Mouse (Mus musculus): ENCODE results near the gene Cfdp1. TPM values are rescaled to one million over a fixed set of nuclear protein-coding genes. Genes with fewer than 3 reads are reported as not detected.

The Cfdp1 gene
- polyA plus RNA-seq, 1 experiment, result 58.5 TPM

- DNase-seq (ENCODE audit: low spot score), result no peak
Observed at GRCm38 (mm10) chr8:111796528-111796927, 57.6 kb downstream of the Cfdp1 start.

DNA sequence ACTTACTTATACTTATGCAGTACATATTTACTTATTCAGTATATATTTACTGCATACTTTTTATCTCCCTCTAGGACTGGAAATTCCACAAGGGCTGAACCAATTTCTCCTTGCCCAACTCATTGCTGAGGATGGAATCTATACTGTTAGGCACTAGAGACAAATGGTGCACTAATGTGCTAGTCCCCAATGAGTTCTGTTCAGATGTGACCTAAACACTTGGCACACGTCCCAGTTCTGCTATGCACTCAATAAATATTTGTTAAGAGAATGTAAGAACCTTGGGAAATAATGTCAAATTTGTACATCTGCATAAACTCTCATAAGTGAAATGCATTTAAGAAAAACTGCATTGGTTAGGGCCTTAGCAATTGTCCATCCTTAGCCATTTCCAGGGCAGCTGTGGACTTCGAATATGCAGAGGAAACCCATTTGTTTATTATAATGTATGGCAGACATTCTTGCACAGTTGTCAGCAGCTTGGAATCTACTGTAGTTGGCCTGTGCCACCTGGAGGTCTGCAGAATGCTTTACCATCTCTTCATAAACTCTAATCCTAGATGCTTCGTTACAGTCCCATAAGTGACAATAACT, 60.7 kb downstream of the Cfdp1 start:
- no peak for DNase-seq (ENCODE audit: low spot score)

DNA sequence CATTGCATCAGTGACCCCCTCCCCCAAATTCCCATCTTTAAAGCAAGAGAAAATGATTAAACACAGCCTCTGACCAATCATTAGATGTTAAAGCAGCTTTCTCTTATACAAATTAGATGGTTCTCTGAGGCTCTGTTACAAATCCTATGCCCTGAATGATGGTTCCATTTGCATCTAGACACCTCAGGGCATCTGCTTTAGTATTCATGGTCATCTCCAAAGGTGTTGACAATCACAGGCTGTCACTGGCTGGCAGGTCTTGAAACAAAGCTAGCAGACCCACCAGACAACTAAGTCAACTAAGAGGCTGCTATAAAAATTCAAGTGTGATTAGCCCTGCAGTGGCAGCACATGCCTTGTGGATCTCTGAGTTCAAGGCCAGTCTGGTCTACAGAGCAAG, 64.5 kb downstream of the Cfdp1 start:
- DNase-seq (ENCODE audit: low spot score), result no peak

GRCm38 (mm10) chr8:111789200-111789599, 64.9 kb downstream of the Cfdp1 start:
- no peak for DNase-seq (ENCODE audit: low spot score)

DNA sequence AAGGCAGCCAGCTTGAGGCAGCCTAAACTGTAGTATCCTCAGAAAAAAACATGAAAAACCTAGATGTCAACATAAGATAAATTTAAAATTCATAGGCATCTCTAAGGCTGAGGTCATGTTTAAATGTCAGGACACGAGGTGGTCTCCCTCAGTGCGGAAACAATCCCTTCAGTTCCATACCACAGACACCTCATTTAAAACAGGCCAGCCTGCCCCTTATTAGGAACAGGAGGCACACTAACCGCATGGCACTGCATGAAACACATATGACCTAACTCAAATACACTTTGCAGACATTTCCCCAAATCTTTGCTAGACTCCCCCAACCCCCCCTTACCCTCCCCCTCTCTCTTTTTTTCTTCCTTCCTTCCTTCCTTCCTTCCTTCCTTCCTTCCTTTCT, 65.6 kb downstream of the Cfdp1 start:
- DNase-seq (ENCODE audit: low spot score), result no peak

DNA sequence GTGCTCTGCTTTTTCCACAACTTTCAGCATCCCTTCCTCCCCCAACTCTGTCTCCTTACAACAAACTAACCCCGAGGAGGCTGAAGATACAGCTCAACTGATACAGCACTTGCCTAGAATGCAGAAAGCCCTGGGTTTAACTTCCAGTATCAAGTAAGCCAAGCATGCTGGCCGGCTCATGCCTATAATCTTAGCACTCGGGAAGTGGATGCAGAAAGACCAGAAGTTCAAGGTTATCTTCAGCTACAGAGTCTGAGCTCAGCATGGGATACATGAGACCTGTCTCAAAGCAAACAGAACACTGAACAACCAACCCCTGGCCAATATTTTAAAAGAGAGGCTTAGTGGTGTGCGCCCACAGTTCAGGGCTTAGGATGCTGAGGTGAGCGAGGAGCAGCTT, 66.0 kb downstream of the Cfdp1 start:
- DNase-seq (ENCODE audit: low spot score), result no peak

DNA sequence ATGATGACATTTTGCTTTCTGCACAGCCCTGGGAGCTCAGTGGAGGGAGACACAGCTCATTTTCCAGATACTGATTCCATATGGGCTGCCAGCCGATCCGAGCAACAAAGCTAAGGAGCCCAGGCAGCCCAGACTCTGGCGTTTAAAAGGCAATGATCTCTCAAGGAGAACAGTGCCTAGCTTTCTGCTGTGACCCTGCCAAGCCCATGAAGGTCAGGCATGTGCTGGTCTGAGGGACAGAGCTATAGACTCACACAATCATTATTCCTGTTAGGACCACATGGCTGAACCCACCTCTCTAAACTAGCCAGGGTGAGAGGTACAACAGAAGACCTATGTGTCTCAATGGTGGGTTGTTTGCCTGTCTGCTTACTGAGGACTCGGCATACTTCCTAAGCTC, 66.4 kb downstream of the Cfdp1 start:
- DNase-seq (ENCODE audit: low spot score), result no peak

GRCm38 (mm10) chr8:111786701-111787588, 67.1 kb downstream of the Cfdp1 start:
- DNase-seq (ENCODE audit: low spot score), result no peak

- no peak for DNase-seq (ENCODE audit: low spot score)
Observed at GRCm38 (mm10) chr8:111786116-111786515, 68.0 kb downstream of the Cfdp1 start.

- no peak for DNase-seq (ENCODE audit: low spot score)
Observed at GRCm38 (mm10) chr8:111782671-111783394, 71.3 kb downstream of the Cfdp1 start.

GRCm38 (mm10) chr8:111782161-111782560, 71.9 kb downstream of the Cfdp1 start:
- DNase-seq (ENCODE audit: low spot score), result no peak

DNA sequence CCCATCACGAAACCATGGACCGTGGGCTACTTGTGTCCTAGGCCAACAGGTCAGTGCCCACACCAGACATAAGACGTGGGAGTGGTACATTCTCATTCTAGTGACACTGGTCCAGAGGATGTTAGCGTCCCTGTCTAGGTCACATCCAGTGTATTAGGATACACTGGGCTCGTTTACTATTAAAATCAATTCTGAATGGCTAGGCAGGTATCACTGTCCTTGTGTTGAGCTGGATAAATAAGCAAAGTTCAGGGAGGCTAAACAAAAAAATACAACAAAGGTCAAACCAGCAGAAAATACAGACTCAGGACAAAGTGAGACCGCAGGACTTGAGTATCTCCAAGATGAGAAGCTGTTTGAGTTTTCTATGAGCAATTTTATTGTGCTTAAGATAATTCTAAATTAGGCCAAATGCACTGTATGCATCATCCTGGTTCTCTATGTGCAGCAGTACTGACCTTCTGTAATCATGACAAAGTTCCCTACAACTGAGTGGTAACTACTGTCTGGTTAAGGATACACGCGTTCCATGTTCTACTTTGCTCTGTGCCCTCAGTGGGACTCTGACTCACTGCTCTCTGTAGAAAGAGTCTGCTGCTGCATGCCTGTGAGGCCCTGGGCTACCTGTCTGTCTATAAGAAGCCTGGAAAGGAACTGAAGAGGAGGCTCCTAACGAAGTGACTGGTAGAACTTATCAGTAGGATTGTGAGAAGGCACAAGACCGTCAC, 73.2 kb downstream of the Cfdp1 start:
- no peak for DNase-seq (ENCODE audit: low spot score)

GRCm38 (mm10) chr8:111779690-111780089, 74.4 kb downstream of the Cfdp1 start:
- no peak for DNase-seq (ENCODE audit: low spot score)

DNA sequence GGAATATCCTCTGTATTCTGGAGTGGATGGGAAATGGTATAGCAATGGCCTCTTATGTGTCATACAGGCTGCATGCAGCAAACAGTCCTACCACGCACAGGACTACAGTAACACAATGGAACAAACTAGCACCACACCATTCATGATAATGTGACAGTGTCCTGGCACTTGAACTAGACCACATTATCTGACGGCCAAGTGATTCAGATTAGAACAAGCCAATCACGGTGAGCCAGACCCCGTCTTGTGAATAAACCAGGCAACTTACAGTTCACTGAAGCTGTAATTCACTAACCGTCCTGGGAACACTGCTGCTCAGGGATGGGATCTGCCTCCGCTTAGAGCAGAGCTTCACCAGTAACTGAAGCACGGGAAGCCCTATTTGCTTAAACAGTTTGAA, 75.3 kb downstream of the Cfdp1 start:
- no peak for DNase-seq (ENCODE audit: low spot score)

DNA sequence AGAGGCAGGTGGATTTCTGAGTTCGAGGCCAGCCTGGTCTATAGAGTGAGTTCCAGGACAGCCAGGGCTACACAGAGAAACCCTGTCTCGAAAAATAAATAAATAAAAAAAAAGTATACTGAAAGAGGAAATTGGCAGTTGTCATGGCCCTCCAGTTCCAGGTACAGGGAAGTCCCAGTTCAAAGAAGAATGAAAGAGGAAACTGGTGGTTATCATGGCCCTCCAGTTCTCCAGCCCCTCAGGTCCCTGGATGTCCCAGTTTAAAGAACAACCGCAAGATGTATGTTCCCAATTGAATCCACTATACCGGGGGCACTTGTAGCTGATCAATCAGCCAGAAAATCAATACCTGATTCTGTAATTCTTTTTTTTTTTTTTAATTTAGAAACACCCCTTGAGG, 77.6 kb downstream of the Cfdp1 start:
- DNase-seq (ENCODE audit: low spot score), result no peak

DNA sequence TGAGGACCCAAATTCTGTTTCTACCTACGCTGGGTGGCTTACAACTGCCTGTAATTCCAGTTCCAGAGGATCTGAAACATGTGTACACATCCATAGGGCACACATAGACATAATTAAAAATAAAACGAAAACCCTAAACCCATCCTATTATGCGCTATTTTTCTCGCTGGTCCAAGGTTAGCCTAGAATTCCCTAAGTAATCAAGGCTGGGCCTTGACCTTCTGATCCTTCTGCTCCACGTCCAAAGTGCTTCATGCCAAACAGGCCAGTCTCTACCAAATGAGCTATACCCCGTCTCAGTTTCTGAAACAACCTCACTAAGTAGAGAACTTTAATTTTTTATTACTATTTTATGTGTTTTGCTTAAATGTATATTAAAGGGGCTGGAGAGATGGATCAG, 78.3 kb downstream of the Cfdp1 start:
- DNase-seq (ENCODE audit: low spot score), result no peak

GRCm38 (mm10) chr8:111773476-111773875, 80.6 kb downstream of the Cfdp1 start:
- DNase-seq (ENCODE audit: low spot score), result no peak

- DNase-seq (ENCODE audit: low spot score), result no peak
Observed at GRCm38 (mm10) chr8:111773057-111773456, 81.0 kb downstream of the Cfdp1 start.

- no peak for DNase-seq (ENCODE audit: low spot score)
Observed at GRCm38 (mm10) chr8:111772083-111772482, 82.0 kb downstream of the Cfdp1 start.

DNA sequence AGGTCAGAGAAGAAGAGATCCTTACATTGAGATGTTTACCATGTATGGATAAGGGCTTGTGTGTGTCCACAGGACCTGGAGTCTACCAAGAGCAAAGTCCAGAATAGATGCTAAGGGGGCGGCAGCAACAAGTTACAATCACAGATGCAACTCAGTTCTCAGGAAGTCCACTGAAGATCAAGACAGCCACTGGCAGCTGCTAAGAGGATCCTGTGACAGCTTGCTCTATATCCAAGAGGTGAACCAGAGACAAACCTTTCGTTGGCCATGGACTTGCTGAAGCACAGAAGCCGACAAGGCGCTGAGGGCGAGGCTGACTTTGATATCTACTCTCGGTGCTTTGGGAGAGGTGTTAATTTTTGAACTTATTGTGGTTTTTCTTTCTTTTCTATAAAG, 82.5 kb downstream of the Cfdp1 start:
- DNase-seq (ENCODE audit: low spot score), result no peak

DNA sequence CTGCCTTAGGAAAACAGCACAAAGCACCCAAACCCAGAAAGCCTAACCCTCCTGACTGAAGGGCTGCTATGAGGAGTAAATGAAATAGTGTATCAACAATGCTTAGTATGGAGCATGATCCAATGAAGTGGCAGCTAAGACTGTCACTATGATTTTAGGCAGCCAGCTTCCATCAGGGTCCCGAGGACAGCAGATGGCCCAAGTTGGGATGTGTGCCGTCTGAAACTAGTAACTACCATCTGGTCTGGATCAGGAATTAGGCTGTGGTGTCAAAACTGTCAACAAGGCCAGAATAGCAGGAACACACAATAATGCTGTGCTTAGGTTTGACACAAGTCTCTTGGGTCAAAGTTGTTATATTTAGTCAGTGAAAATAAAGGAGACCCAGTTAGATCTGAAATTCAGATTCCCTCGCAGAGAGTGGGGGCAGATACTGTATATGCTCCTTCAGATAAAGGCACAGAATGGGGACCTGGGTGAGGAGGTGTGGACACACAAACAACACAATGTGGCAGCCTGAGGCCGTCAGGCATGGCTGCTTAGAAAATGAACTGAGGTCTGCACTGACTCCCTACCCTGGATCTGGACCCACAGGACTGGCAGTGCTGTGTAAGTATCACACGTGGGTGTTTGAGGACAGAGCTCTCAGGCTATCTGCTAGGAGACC, 83.0 kb downstream of the Cfdp1 start:
- DNase-seq (ENCODE audit: low spot score), result no peak

Measured in urinary bladder, adult 2 months (tissue).